Mouse (Mus musculus) hindbrain, postnatal 0 days (tissue): ENCODE data around the gene Cfap298. TPM values are rescaled to one million over a fixed set of nuclear protein-coding genes. Genes with fewer than 3 reads are reported as not detected.

Source experiments
- ATAC-seq: fragments of 200-750 bp; cut with Nextera tagmentation; 2 replicates; pipeline ENCODE4 v1.8.0; 2017; ENCODE audit warnings: mild to moderate bottlenecking, moderate TSS enrichment, moderate library complexity
- DNase-seq: peaks from one replicate; pipeline ENCODE4 v3.0.0-alpha.2; 2015; ENCODE audit warnings: low spot score
- H3K27ac ChIP-seq: fragments of 300-500 bp; sonication (generic); 2 replicates; pipeline ENCODE4 v1.5.1; 2014; ENCODE audit warnings: mild to moderate bottlenecking
- H3K27me3 ChIP-seq: fragments of 300-500 bp; sonication (generic); 2 replicates; pipeline ENCODE4 v1.6.1; 2014; ENCODE audit warnings: low read length, mixed read lengths; ENCODE audit not compliant: insufficient read depth
- H3K36me3 ChIP-seq: fragments of 300-500 bp; sonication (generic); 2 replicates; pipeline ENCODE4 v1.6.1; 2014; ENCODE audit warnings: low read length, mixed read lengths; ENCODE audit not compliant: insufficient read depth
- H3K4me1 ChIP-seq: fragments of 300-500 bp; sonication (generic); 2 replicates; pipeline ENCODE4 v1.6.1; 2014; ENCODE audit warnings: antibody characterized with exemption, low read length, mixed read lengths; ENCODE audit not compliant: insufficient read depth
- H3K4me2 ChIP-seq: fragments of 300-500 bp; sonication (generic); 2 replicates; pipeline ENCODE4 v1.6.1; 2014; ENCODE audit warnings: low read depth, mild to moderate bottlenecking, low read length, moderate library complexity, mixed read lengths
- H3K4me3 ChIP-seq: fragments of 300-500 bp; sonication (generic); 2 replicates; pipeline ENCODE4 v1.5.1; 2014; ENCODE audit warnings: low read length
- H3K9ac ChIP-seq: fragments of 300-500 bp; sonication (generic); replicated peaks from 2 replicates; pipeline ENCODE4 v1.6.1; 2014; ENCODE audit warnings: mild to moderate bottlenecking, low read length, moderate library complexity, mixed read lengths
- H3K9me3 ChIP-seq: fragments of 300-500 bp; sonication (generic); 2 replicates; pipeline ENCODE4 v1.6.1; 2016; ENCODE audit warnings: low read length, mixed read lengths
- CTCF ChIP-seq: IDR thresholded peaks from 2 replicates; pipeline ENCODE4 v1.5.1; 2016; ENCODE audit warnings: antibody characterized with exemption, control low read depth, low read depth
- WGBS: fragments of 180-500 bp; shearing (Covaris S2); extraction: QIAGEN DNeasy Blood & Tissue Kit; methylation state at CpG from one replicate; pipeline ENCODE4 v1.1.7; 2014; 5-methylcytosine and 5-hydroxymethylcytosine counted together
- polyA plus RNA-seq: library from polyadenylated mRNA; unstranded; fragments of >200 nt; fragmentation: Nextera tagmentation; extraction: Ambion mirVana; gene quantifications from 2 replicates; pipeline ENCODE4 v1.2.1, GENCODE M21; 2015
- total RNA-seq: library from RNA; depleted of rRNA; stranded (reverse); fragments of >200 nt; gene quantifications from 2 replicates; pipeline ENCODE4 v1.2.3, GENCODE M21; 2014

Cfap298 gene
- total and polyA plus RNA-seq, 2 experiments from 2014 or later = 16.8 to 61.1 TPM

DNA sequence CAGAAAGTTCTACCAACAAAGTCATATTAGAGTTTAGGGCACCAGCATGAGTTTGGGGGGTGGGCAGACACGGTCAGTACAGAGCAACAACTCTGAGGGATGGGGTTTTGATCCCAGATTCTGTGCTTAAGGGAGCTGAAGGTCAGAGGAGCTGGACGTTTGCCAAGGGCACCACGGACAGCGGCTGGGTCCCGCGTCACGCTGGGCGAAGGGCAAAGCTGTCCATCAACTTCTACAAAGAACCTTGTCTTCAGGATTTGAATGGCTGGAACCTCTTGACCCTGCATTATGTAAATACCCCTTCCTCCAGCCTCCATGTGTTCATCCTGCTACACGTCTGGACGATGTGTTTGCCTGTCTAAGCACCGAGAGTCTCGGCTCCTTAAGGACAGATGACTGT, 35.4 kb downstream of the Cfap298 start:
- Histone ChIP-seq H3K27me3 (no peaks in the 10 kb centered on the region), H3K4me3 (no peak overlapping the region), H3K4me2 (no peak overlapping the region), H3K4me1 (no peaks in the 10 kb centered on the region), H3K9me3 (no peaks in the 10 kb centered on the region), H3K27ac (no peak overlapping the region), H3K36me3 (no peaks in the 10 kb centered on the region), H3K9ac (no peak overlapping the region)
- ATAC-seq = no peak
- WGBS = 29% methylated on average over 12 of the region's 12 CpGs
- no peak for DNase-seq
- no peak for TF ChIP-seq CTCF

DNA sequence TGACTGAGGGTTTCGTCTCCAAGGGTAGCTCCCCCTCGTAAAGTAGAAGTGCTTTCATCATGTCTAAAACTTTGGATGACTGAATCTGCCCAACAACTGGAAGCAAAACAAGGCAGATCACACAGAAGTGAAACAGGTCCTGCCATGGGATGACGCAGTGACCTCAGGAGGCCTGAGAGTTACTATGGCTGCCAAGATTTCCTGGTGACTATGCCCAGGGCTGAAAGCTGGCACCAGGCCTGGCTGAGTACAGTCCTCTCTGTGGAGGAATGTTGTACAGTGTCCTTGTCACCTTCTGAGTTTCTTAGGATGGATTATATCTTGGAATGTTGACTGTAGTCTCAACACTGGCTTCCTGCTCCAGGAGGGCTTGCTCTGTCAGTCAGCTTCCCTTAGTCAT, 37.3 kb downstream of the Cfap298 start:
- no peaks in the 10 kb centered on the region for H3K27me3 ChIP-seq
- DNase-seq = no peak
- WGBS = 77% methylated on average over 3 of the region's 3 CpGs
- H3K9ac ChIP-seq = no peak overlapping the region
- H3K4me2 ChIP-seq = no peak overlapping the region
- H3K27ac ChIP-seq = no peak overlapping the region
- no peak for TF ChIP-seq CTCF
- H3K4me3 ChIP-seq = no peak overlapping the region
- H3K36me3 ChIP-seq = no peaks in the 10 kb centered on the region
- no peaks in the 10 kb centered on the region for H3K9me3 ChIP-seq
- no peaks in the 10 kb centered on the region for H3K4me1 ChIP-seq
- ATAC-seq = no peak

DNA sequence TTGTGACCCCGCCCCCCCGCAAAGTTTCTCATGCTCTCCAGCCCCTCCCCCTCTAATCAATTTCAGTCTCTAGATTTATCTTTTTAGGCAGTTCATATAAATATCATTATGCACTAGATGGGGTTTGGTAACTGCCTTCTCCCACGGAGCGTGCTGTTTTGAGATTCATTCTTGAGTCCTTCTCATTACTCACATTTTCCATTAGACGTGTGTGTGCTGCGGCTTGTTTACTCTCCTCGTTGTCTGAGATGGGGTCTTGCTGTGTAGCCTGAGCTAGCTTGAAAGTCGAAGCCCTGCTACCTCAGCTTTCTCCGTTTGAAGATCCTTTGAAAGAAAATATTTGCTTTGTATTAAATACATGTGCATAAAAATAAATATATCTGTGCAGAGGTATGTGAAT, 41.1 kb downstream of the Cfap298 start:
- Histone ChIP-seq H3K36me3 (no peaks in the 10 kb centered on the region), H3K4me2 (no peak overlapping the region), H3K27ac (no peak overlapping the region), H3K4me1 (no peaks in the 10 kb centered on the region), H3K27me3 (no peaks in the 10 kb centered on the region), H3K9me3 (no peaks in the 10 kb centered on the region), H3K9ac (no peak overlapping the region), H3K4me3 (no peak overlapping the region)
- DNase-seq = no peak
- no peak for ATAC-seq
- TF ChIP-seq CTCF = no peak
- WGBS = 53% methylated on average over 9 of the region's 9 CpGs

DNA sequence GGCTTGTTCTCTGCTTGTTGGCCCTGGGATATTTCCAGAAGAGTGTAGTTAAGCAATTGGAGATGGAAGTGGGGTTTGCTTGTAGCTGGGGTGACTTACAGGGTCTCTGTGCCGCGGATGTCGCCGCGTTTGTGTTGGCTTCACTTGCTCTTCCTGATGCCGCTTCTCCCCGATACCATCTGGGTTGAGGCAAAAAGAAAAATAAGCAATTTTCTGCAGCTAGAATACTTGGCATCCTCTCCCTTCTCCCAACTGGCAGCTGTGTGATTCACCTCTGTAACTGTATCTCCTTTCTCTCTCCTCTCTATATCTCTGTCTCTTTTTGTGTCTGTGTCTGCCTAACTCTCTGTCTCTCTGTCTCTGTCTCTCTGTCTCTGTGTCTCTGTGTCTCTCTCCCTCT, 41.9 kb downstream of the Cfap298 start:
- Histone ChIP-seq H3K4me3 (no peak overlapping the region), H3K36me3 (no peaks in the 10 kb centered on the region), H3K9ac (no peak overlapping the region), H3K4me1 (no peaks in the 10 kb centered on the region), H3K4me2 (no peak overlapping the region), H3K9me3 (no peaks in the 10 kb centered on the region), H3K27ac (no peak overlapping the region), H3K27me3 (no peaks in the 10 kb centered on the region)
- WGBS = 62% methylated on average over 7 of the region's 7 CpGs
- DNase-seq = no peak
- no peak for ATAC-seq
- no peak for TF ChIP-seq CTCF

DNA sequence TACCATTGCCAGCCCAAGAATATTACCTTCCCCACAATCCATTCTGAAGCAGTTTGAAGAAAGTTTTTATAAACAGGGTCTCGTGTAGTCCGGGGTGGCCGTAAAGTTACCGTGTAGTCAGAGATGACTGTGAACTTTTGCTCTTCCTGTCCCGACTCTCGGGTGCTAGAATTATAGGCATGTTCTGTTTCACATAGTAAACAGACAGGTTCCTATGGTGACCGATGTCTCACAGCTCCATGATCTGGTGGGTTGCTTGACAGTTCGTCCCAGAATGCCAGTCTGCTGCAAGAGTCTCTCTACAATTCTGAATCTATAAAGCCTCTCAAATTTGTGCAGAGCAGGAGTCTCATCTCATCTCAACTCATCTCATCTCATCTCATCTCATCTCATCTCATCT, 42.8 kb downstream of the Cfap298 start:
- no peak for TF ChIP-seq CTCF

DNA sequence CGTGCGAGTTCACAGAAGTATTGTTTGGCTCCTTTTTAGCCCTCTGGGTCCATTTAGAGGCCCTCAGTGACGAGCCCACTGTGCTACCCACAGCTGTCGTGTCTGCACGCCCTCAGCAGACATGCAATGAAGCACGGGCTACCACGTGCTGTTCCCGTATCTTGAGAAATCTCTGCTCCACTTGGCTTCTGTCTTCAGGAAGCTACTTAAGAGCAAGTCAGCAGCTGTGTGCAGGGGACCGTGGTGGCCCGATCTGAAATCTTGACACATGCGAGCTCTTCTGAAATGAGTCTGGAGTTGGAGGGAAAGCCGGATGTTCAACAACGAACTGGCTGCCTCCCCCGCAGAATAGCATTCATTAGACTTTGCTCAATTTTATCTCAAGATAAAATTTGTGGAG, 43.3 kb downstream of the Cfap298 start:
- DNase-seq (no peak), ATAC-seq (no peak)
- H3K27ac ChIP-seq = no peak overlapping the region
- H3K27me3 ChIP-seq = no peaks in the 10 kb centered on the region
- H3K9ac ChIP-seq = no peak overlapping the region
- H3K36me3 ChIP-seq = no peaks in the 10 kb centered on the region
- H3K4me2 ChIP-seq = no peak overlapping the region
- WGBS = 48% methylated on average over 14 of the region's 14 CpGs
- no peak overlapping the region for H3K4me3 ChIP-seq
- no peaks in the 10 kb centered on the region for H3K9me3 ChIP-seq
- TF ChIP-seq CTCF = no peak
- no peaks in the 10 kb centered on the region for H3K4me1 ChIP-seq

More for the DNA sequence above, 42.8 kb downstream of the Cfap298 start:
- Histone ChIP-seq H3K27ac (no peak overlapping the region), H3K4me1 (no peaks in the 10 kb centered on the region), H3K4me2 (no peak overlapping the region), H3K36me3 (no peaks in the 10 kb centered on the region), H3K4me3 (no peak overlapping the region), H3K27me3 (no peaks in the 10 kb centered on the region), H3K9me3 (no peaks in the 10 kb centered on the region), H3K9ac (no peak overlapping the region)
- ATAC-seq (no peak), DNase-seq (no peak)
- WGBS = 63% methylated on average over 8 of the region's 8 CpGs

DNA sequence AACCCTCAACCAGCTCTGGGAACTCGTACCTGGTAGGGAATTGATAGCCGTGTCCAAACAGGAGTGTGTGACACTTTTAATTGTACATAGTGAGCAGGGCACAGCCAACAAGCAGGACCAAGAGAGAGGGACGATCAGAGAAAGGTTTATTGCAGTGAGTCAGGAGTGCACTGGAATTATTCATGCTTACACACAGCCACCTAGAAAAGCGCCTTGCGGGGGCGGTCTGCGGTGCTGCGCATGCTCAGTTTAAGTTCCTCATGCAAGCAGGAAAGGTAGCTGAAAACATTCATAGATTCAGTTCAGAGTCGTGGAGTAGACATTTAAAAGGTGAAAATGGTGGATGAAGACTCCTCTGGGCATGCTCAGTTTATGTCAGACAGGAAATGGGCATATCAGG, 44.2 kb downstream of the Cfap298 start:
- no peak overlapping the region for H3K27ac ChIP-seq
- H3K4me1 ChIP-seq = no peaks in the 10 kb centered on the region
- no peak for TF ChIP-seq CTCF
- ATAC-seq (no peak), DNase-seq (no peak)
- 86% methylated on average over 9 of the region's 9 CpGs for WGBS
- H3K4me3 ChIP-seq = no peak overlapping the region
- no peaks in the 10 kb centered on the region for H3K27me3 ChIP-seq
- no peak overlapping the region for H3K9ac ChIP-seq
- H3K36me3 ChIP-seq = no peaks in the 10 kb centered on the region
- no peaks in the 10 kb centered on the region for H3K9me3 ChIP-seq
- no peak overlapping the region for H3K4me2 ChIP-seq
